Mouse (Mus musculus) stomach, postnatal 0 days (tissue): ENCODE data around the gene Nanos3. TPM values are rescaled to one million over a fixed set of nuclear protein-coding genes. Genes with fewer than 3 reads are reported as not detected.

Source experiments
- ATAC-seq: fragments of 200-750 bp; cut with Nextera tagmentation; 2 replicates; pipeline ENCODE4 v1.8.0; 2017; ENCODE audit not compliant: low FRiP score, low TSS enrichment
- DNase-seq: peaks from one replicate; pipeline ENCODE4 v3.0.0-alpha.2; 2016; ENCODE audit warnings: low spot score
- H3K27ac ChIP-seq: fragments of 300-500 bp; sonication (generic); replicated peaks from 2 replicates; pipeline ENCODE4 v1.5.1; 2014; ENCODE audit warnings: mild to moderate bottlenecking, control low read depth
- H3K27me3 ChIP-seq: fragments of 300-500 bp; sonication (generic); 2 replicates; pipeline ENCODE4 v1.6.1; 2014; ENCODE audit warnings: low read length; ENCODE audit not compliant: control insufficient read depth, insufficient read depth
- H3K36me3 ChIP-seq: fragments of 300-500 bp; sonication (generic); 2 replicates; pipeline ENCODE4 v1.6.1; 2014; ENCODE audit warnings: low read length, mixed read lengths; ENCODE audit not compliant: control insufficient read depth, insufficient read depth
- H3K4me1 ChIP-seq: fragments of 300-500 bp; sonication (generic); replicated peaks from 2 replicates; pipeline ENCODE4 v1.6.1; 2014; ENCODE audit warnings: antibody characterized with exemption; ENCODE audit not compliant: control insufficient read depth, insufficient read depth
- H3K4me2 ChIP-seq: fragments of 300-500 bp; sonication (generic); replicated peaks from 2 replicates; pipeline ENCODE4 v1.6.1; 2014; ENCODE audit warnings: low read depth, mild to moderate bottlenecking, control low read depth, moderate library complexity
- H3K4me3 ChIP-seq: fragments of 300-500 bp; sonication (generic); 2 replicates; pipeline ENCODE4 v1.5.1; 2014; ENCODE audit warnings: low read depth, low read length, control low read depth
- H3K9ac ChIP-seq: fragments of 300-500 bp; sonication (generic); 2 replicates; pipeline ENCODE4 v1.6.1; 2014; ENCODE audit warnings: mild to moderate bottlenecking, low read length, control low read depth, mixed read lengths
- H3K9me3 ChIP-seq: fragments of 300-500 bp; sonication (generic); 2 replicates; pipeline ENCODE4 v1.6.1; 2016; ENCODE audit warnings: low read length; ENCODE audit not compliant: control insufficient read depth
- CTCF ChIP-seq: IDR thresholded peaks from 2 replicates; pipeline ENCODE4 v1.5.1; 2016; ENCODE audit warnings: antibody characterized with exemption, low read depth, mild to moderate bottlenecking, moderate library complexity
- EP300 ChIP-seq: optimal IDR thresholded peaks from 2 replicates; pipeline ENCODE3; 2016; ENCODE audit warnings: antibody characterized with exemption
- WGBS: fragments of 180-500 bp; shearing (Covaris S2); extraction: QIAGEN DNeasy Blood & Tissue Kit; methylation state at CpG from one replicate; pipeline ENCODE4 v1.1.7; 2014; 5-methylcytosine and 5-hydroxymethylcytosine counted together
- polyA plus RNA-seq: library from polyadenylated mRNA; unstranded; fragments of >200 nt; fragmentation: Nextera tagmentation; extraction: Ambion mirVana; gene quantifications from 2 replicates; pipeline ENCODE4 v1.2.1, GENCODE M21; 2015

The Nanos3 gene
- polyA plus RNA-seq, 1 experiment from 2014 or later, result 4.4 TPM

DNA sequence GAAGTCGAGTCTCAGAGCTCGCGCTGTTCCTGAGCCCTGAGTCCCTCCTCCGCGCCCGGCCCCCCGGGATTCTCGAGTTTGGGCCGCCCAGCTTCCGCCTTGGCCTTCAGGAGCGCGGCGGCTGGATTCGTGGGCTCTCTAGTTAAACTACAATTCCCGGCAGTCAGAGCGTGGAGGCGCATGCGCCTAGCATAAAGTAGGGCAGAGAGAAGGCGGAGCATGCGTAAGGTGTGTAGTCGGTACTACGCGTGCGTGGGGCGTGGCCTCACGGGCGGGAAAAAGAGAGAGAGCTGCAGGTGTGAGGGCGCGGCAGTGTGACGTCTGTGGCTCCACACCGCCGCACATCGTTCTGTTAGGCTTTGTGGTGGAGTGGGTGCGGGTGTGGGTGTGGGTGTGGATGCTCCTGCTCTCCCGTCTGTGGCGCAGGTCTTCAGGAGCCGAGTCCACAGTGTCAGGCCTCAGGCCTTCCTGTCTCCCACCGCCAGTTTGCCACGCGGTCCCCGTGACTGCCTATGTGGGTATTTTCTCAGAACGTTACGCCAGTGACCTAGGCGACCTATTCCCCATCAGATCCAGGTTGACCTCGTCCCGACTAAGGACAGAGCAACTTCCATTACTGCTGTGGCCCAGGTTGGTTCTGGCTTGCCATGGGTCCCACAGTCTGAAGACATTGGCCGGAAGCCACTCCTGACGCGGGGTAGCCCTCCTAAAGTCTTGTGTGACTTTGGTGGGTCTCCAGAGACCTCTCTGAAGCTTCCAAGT is 37.1 kb downstream of the Nanos3 start, which contains the start of the genes Cc2d1a and 4930432K21Rik:
TSS of gene Cc2d1a (minus strand) at position 168 of the 762 bp plus-strand sequence.
TSS of gene 4930432K21Rik (plus strand) at position 257 of the 762 bp plus-strand sequence.
- Histone ChIP-seq H3K36me3 (peaks cover 5% of the 10 kb centered on the region; the same call in 1 of the 2 replicates), H3K4me1 (peaks cover 5% of the 10 kb centered on the region; the same call in 1 of the 2 replicates), H3K9ac (peak within 1 kb of the TSS; percentile 86), H3K4me2 (peak within 1 kb of the TSS; percentile 92), H3K27me3 (no peaks in the 10 kb centered on the region), H3K4me3 (peak within 1 kb of the TSS; percentile 66), H3K9me3 (no peaks in the 10 kb centered on the region), H3K27ac (peak within 1 kb of the TSS; percentile 95)
- WGBS, result 14% methylated on average over 47 of the region's 49 CpGs
- TF ChIP-seq EP300 (no peak), CTCF (no peak; the same call in 1 of the 2 replicates)
- ATAC-seq (peak; percentile 94), DNase-seq (peak; percentile 95)

DNA sequence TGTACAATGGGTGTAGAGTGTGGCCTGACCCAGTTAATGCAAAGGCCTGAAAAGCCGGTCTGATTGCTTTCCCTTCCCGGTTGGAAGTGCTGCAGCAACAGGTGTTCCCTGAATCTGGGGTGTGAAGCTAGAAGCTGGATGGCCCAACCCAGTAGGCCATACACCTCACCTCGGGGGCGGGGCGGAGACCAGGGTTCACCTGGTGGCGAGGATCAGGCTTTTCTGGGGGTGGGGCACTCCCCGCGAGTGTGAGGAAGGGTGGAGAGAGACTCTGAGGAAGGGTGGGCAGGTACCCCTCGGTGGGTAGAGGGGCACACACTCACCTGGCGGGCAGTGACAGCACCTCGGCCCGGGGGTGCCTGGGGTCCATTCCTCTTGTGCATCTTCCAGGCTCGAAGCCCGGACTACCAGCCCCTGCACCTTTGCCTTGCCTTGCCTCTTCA is 37.7 kb downstream of the Nanos3 start:
- H3K4me1 ChIP-seq, result peaks cover 5% of the 10 kb centered on the region; the same call in 1 of the 2 replicates
- peak overlapping the region; percentile 86 for H3K9ac ChIP-seq
- peak; percentile 88 for ATAC-seq
- no peak for TF ChIP-seq CTCF
- peak; percentile 64 for TF ChIP-seq EP300
- WGBS, result 1% methylated on average over 14 of the region's 14 CpGs
- peak overlapping the region; percentile 66 for H3K4me3 ChIP-seq
- H3K9me3 ChIP-seq, result no peaks in the 10 kb centered on the region
- H3K27me3 ChIP-seq, result no peaks in the 10 kb centered on the region
- peak overlapping the region; percentile 95 for H3K27ac ChIP-seq
- peak; percentile 91 for DNase-seq
- peaks cover 11% of the 10 kb centered on the region for H3K36me3 ChIP-seq
- H3K4me2 ChIP-seq, result peak overlapping the region; percentile 92

DNA sequence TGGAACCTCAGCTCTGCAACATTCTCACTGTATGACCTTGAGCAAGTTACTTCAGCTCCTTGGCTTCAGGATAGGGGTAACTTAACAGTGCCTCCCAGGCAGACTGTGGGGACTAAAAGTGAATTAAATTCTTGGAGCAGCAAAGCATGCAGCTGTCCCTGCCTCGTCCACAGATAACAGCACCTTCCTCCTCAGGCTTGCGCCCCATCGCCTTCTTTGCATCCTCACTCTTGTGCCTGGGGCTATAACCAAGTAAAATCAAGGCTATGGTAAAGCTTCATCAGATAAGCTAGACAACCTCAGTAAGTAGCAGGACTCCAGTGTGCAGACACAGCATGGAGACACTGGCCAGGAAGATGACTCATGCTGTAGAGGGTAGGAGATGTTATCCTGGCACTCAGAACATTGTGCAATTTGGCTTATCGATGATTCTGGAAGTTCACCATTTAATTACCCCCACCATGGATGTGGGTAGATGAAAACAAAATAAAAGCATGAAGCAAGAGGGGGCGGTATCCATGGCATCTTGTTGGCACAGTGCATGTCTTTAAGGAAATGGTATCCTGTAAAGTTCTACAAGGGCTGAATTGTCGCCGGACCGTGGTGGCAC is 40.3 kb downstream of the Nanos3 start:
- no peak overlapping the region for H3K4me3 ChIP-seq
- ATAC-seq (no peak), DNase-seq (no peak)
- peaks cover 5% of the 10 kb centered on the region; the same call in 1 of the 2 replicates for H3K4me1 ChIP-seq
- H3K9ac ChIP-seq, result no peak overlapping the region
- TF ChIP-seq CTCF, result no peak
- no peak for TF ChIP-seq EP300
- H3K9me3 ChIP-seq, result no peaks in the 10 kb centered on the region
- H3K27ac ChIP-seq, result no peak overlapping the region
- WGBS, result 88% methylated on average over 8 of the region's 8 CpGs
- H3K36me3 ChIP-seq, result peaks cover 26% of the 10 kb centered on the region
- H3K4me2 ChIP-seq, result no peak overlapping the region
- H3K27me3 ChIP-seq, result no peaks in the 10 kb centered on the region

- H3K9me3 ChIP-seq, result no peaks in the 10 kb centered on the region
Observed at GRCm38 (mm10) chr8:84140838-84141237, 44.2 kb downstream of the Nanos3 start.

GRCm38 (mm10) chr8:84137848-84138247 is 47.2 kb downstream of the Nanos3 start:
- H3K4me1 ChIP-seq, result no peaks in the 10 kb centered on the region
- no peak overlapping the region for H3K4me2 ChIP-seq
- 89% methylated on average over 3 of the region's 3 CpGs for WGBS
- H3K9me3 ChIP-seq, result no peaks in the 10 kb centered on the region
- H3K27me3 ChIP-seq, result no peaks in the 10 kb centered on the region
- DNase-seq, result no peak
- H3K9ac ChIP-seq, result no peak overlapping the region
- H3K36me3 ChIP-seq, result peaks cover 72% of the 10 kb centered on the region
- H3K27ac ChIP-seq, result no peak overlapping the region
- ATAC-seq, result no peak
- TF ChIP-seq EP300 (no peak), CTCF (no peak)
- H3K4me3 ChIP-seq, result no peak overlapping the region

More at GRCm38 (mm10) chr8:84140838-84141237, 44.2 kb downstream of the Nanos3 start:
- Histone ChIP-seq H3K9ac (no peak overlapping the region), H3K4me1 (no peaks in the 10 kb centered on the region), H3K36me3 (peaks cover 58% of the 10 kb centered on the region), H3K4me3 (no peak overlapping the region), H3K27ac (no peak overlapping the region), H3K4me2 (no peak overlapping the region), H3K27me3 (no peaks in the 10 kb centered on the region)
- WGBS, result 81% methylated on average over 4 of the region's 4 CpGs
- ATAC-seq, result no peak
- no peak for TF ChIP-seq CTCF
- TF ChIP-seq EP300, result no peak
- DNase-seq, result no peak
